Mouse (Mus musculus) thymus, postnatal 4 days (tissue): Measurements from ENCODE around the gene Hrh1.
A peak's percentile ranks its signal among the peaks of the same experiment; 100 is the strongest.

Experiments
- DNase-seq: peaks from one replicate; pipeline ENCODE4 v3.0.0; 2021

The Hrh1 gene

DNA sequence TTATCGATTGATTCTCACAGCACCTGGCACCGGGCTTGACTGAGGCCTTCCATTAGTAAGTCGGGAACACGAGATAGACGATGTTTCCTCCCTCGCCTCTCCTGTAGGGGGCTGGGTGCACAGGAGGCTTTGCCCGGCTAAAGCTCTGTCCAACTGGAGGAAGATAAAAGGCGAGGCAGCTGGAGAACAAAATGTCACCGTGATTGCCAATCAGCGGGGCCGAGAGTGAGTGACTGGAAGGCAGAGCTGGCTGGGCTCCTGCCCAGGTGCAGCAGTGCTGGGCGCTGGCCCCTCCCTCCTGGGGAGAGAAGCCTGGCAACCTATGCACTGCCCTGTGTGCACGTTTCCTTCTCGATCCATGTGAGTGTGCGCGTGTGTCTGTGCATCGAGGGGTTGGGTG lies 10.5 kb downstream of the Hrh1 start:
- DNase-seq = no peak

DNA sequence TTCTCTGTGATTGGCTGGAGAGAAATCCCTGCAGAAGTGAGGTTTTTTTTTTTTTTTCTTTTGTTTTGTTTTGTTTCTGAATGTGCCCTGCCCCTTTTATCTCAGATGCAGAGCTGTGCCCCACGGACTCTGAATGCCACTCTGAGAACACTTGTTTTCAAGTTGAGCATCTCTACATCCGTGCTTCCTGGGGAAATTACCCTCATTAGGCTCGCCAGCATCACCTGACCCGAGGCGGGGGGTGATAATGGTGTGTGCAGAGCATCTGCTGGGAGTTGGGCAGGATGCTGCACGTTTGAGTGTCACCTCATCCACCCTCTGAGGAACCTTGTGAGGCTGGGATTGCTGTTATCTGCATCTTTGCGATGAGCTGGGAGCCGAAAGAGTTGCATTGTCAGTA lies 14.2 kb downstream of the Hrh1 start:
- DNase-seq = no peak

DNA sequence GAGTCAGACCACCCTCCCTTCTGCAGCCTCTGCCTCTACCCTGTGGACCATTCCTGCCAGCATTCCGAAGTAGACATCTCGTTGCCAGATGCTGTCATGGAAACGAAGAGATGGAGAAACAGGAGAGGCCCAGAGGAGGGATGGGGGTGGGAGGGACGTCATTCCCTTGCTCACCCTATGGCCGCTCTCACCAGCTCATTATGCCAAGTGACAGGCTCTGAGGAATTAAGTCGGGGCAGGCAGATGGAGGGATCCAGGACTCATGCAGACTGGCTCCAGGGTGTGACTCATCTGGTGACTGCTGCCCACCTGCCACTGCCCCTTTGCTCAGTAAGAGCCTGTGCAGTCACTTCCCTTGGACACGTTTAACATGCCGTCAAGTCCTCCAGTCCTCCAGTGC lies 16.8 kb downstream of the Hrh1 start:
- no peak for DNase-seq

GRCm38 (mm10) chr6:114418037-114418436 lies 20.3 kb downstream of the Hrh1 start:
- DNase-seq = no peak

GRCm38 (mm10) chr6:114421061-114421460 lies 23.3 kb downstream of the Hrh1 start:
- DNase-seq = no peak

- DNase-seq = no peak
These were observed 25.4 kb downstream of the Hrh1 start for GRCm38 (mm10) chr6:114423051-114423676.

- DNase-seq = no peak
These were observed 27.6 kb downstream of the Hrh1 start for GRCm38 (mm10) chr6:114425343-114425742.

DNA sequence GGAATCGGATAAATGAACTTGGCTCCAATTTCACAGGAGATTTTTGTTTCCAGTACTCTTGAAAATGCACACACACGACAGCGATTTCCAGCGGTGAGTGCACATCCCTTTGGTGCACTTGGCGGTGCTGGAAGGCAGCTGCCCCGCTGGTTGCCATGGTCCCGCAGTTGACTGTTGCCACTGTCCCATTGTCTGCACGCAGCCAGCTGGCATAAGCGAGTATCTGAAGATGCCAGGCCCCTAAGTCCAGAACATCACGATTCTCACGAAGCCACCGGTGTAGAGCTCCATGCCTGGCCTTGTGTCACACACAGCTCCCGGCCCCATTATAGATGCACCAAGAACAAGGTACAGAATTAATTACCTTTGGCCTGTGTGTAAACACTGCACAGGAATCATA lies 29.9 kb downstream of the Hrh1 start:
- DNase-seq = no peak

DNA sequence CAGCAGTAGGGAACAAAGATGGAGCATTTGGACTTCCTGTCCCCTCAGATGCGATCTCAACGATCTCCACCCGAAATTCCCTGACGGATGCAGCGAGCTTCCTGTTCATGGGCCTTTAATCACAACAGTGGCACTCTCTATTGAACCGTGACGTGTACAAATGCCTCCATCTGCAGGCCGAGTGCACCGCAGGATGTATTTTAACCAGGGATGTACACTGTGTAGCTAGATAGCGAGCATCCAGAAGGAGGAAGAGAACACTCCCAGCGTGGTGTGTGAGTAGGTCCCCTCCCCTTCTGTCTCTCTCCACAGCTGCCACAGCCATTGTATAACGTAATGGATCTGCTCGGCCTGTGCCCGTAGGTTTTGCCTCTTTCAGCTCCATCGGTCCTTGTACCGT lies 31.1 kb downstream of the Hrh1 start:
- no peak for DNase-seq

DNA sequence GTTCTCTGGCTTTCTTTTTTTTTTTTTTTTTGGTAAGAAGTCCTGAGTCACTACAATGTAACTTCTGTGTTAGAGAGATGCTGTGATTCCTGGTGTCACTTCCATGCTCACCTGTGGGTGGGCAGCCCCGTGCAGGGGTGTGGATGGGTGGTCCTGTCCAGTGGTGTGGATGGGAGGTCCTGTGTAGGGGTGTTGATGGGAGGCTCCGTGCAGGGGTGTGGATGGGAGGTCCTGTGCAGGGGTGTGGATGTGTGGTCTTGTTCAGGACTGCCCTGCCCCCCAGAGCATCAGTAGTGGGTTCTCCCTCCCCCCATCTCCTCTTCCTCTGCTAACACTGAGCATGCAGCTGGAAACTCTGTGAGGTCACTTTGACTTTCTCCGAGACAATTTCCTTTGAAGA lies 34.9 kb downstream of the Hrh1 start:
- DNase-seq = no peak

DNA sequence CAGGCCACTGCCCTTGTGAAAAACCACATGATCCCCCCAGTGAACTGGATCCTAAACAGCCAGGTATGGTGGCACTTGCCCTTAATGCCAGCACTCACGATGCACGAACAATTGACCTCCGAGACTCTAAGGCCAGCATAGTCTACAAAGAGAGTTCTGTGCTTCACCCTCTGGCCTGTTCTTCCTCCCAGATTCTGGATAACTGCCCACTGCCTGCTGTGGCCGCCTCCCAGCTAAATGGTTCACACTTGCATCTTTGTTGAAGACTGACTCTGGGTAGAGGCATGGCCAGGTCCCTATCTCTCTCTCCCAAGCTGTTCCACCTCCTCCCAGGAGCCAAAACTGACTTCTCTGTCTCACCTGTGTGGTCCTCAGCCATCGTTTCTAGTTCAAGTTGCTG lies 36.8 kb downstream of the Hrh1 start:
- DNase-seq = no peak

GRCm38 (mm10) chr6:114440302-114440701 lies 42.6 kb downstream of the Hrh1 start:
- DNase-seq = peak; percentile 32

DNA sequence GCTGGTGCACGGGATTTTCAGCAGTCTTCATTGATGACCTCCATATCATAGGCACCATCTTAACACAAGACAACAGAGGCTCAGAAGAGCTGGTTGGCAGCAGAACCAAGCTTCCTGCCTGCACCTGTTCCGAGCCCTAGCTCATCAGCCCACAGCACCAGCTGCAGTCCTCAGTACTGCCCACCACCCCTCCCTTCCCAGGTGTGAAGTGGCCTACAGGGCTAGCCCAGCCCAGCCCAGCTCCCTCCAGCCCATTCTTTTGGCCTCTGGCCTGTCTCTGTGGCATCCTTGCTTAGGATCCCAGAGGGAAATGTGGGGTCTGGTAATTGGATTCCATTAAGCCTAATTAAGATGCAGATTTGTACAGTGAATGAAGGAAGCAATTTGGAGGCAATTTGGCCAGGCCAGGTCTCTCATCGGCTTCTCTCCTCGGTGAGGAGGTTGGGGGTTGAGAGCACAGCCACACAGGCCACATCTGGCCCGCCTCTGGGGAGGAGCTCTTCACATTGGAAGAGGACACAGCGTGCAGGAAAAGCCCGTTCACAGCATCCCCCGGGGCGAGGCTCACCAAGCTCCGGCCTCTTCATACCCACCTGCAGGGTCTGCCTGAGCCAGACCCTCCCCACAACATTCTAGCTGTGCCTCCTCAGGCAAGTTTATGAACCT lies 43.2 kb downstream of the Hrh1 start:
- DNase-seq = peak; percentile 19

- no peak for DNase-seq
These were observed 46.6 kb downstream of the Hrh1 start for GRCm38 (mm10) chr6:114444247-114444844.

GRCm38 (mm10) chr6:114444976-114445375 lies 47.2 kb downstream of the Hrh1 start:
- DNase-seq = peak; percentile 46

DNA sequence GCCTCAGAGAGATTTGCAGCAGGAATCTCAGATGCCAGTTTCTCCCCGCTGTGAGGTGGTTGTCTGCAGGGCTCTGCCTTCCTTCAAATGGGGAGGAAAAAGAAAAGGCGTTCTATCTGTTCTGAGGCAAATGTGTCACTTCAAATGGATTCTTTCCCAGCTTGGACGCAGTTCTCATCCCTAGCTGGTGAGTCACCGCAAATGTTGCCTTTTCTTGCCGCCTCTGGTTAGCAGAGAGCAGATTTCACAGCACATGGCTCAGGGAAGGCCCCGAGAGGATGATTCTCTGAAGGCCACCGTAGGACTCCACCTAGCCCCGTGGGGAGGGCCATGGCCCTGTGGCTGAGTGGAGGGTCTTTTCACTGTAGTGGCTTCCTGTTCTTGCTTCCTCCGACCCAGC lies 51.2 kb downstream of the Hrh1 start:
- no peak for DNase-seq

DNA sequence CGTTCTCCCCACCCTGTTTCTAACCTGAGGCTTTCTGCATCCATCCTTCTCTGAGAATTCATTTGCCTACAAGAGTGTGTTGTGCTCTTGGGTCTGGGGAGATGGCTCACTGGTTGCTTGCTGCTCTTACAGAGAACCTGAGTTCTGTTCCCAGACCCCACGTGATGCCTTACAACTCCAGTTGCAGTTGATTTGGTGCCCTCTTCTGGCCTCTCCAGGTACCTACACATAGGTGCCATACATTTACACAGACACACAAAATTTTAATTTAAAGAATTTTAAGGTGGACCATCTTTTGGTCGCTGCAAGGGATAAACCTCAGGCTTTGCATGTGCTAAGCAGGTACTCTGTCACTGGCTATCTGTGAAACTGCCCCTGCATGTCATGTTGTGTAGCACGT lies 57.5 kb downstream of the Hrh1 start:
- no peak for DNase-seq

GRCm38 (mm10) chr6:114456255-114457042 lies 58.7 kb downstream of the Hrh1 start:
- DNase-seq = no peak

DNA sequence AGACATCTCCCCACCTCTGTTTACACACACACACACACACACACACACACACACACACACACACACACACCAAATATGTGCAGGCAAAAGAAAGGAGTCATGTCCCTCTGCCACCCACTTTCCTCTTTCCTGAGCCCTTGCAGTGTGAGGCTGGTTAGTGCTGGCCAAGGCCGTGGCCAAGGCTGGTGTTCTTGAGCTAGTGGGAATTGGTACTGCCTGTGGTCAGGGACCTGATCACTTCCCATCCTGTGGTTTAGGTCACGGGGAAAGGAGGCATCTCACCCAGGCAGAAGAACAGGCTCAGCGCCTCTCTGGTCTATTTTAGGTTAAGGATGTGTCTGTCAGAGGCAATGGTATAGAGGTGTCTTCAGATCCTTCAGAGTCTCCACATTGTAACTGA lies 59.6 kb downstream of the Hrh1 start:
- no peak for DNase-seq

DNA sequence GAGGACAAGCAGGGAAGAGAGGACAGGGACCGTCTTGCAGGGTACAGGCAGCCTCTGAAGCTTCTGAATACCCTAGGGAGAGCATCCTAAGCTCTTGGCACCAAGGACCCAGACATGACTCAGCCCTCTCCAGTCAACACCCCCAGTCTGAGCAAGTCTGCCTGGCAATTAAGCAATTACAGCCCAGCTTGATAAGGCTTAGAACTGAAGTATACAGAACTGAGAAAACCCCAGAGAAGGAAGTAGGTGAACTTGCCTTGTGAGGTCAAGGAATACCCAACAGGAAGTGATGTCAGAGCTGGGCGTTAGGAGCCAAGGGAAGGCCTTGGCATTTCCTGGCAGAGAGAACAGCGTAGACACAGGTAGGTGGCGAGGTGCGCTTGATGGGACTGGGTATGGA lies 60.5 kb downstream of the Hrh1 start:
- DNase-seq = no peak

GRCm38 (mm10) chr6:114459969-114460368 lies 62.2 kb downstream of the Hrh1 start:
- DNase-seq = no peak

- peak; percentile 53 for DNase-seq
These were observed 63.8 kb downstream of the Hrh1 start for GRCm38 (mm10) chr6:114461536-114461935.

DNA sequence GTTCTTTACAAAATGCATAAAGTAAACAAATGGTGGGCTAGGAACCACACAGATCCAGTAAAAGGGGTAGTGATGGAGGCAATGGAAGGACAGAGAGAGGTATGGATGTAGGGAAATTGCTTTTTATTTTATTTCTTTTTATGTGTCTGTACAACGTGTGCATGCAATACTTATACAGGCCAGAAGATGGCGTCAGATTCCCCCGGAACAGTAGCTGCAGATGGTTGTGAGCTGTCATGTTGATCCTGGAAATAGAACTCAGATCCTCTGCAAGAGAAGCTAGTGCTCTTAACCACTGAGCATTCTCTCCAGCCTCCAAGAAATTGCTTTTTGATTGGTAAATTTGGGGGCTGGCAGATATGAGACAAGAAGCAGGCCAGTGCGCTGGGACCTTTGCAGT lies 65.0 kb downstream of the Hrh1 start:
- peak; percentile 60 for DNase-seq

DNA sequence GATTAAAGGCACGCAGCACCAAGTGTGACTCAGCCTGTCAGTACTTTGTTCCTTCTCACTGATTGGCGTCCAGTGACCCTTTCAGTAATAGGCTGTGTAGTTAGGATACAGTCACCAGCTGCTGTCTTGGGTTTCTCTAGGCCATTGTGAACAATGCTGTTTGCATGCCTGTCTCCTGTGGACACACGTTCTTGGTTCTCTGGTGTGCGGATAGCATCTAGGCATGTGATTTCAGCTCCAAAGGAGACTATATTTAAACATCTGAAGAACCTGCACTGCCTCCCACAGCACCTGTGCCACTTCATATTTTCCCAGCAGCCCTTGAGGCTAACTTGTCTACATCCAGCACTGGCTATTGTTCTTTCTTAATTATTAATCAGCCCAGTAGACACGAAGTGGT lies 75.8 kb downstream of the Hrh1 start:
- no peak for DNase-seq
